Mouse (Mus musculus) limb, embryonic 15.5 days (tissue): ENCODE measurements around the gene Ttn. TPM values are rescaled to one million over a fixed set of nuclear protein-coding genes. Genes with fewer than 3 reads are reported as not detected.

Experiments used
- ATAC-seq: fragments of 200-750 bp; cut with Nextera tagmentation; 2 replicates; pipeline ENCODE4 v1.8.0; 2017; ENCODE audit warnings: low read depth, moderate TSS enrichment; ENCODE audit not compliant: insufficient number of reproducible peaks, low FRiP score, low TSS enrichment
- H3K27ac ChIP-seq: fragments of 300-500 bp; sonication (generic); 2 replicates; pipeline ENCODE4 v1.5.1; 2015; ENCODE audit warnings: moderate library complexity, mild to moderate bottlenecking, inconsistent platforms
- H3K27me3 ChIP-seq: fragments of 300-500 bp; sonication (generic); 2 replicates; pipeline ENCODE4 v1.6.1; 2015; ENCODE audit warnings: inconsistent platforms
- H3K36me3 ChIP-seq: fragments of 300-500 bp; sonication (generic); 2 replicates; pipeline ENCODE4 v1.6.1; 2015; ENCODE audit warnings: inconsistent platforms
- H3K4me1 ChIP-seq: fragments of 300-500 bp; sonication (generic); 2 replicates; pipeline ENCODE4 v1.6.1; 2015; ENCODE audit warnings: inconsistent platforms
- H3K4me2 ChIP-seq: fragments of 300-500 bp; sonication (generic); 2 replicates; pipeline ENCODE4 v1.6.1; 2015; ENCODE audit warnings: mild to moderate bottlenecking, inconsistent platforms
- H3K4me3 ChIP-seq: fragments of 300-500 bp; sonication (generic); 2 replicates; pipeline ENCODE4 v1.5.1; 2015; ENCODE audit warnings: mild to moderate bottlenecking, inconsistent platforms
- H3K9ac ChIP-seq: fragments of 300-500 bp; sonication (generic); 2 replicates; pipeline ENCODE4 v1.6.1; 2015; ENCODE audit warnings: inconsistent platforms
- H3K9me3 ChIP-seq: fragments of 300-500 bp; sonication (generic); 2 replicates; pipeline ENCODE4 v1.6.1; 2016; ENCODE audit warnings: inconsistent platforms
- WGBS: fragments of 180-500 bp; shearing (Covaris S2); methylation state at CpG from one replicate; pipeline ENCODE4 v1.1.7; 2015; 5-methylcytosine and 5-hydroxymethylcytosine counted together
- polyA plus RNA-seq: library from polyadenylated mRNA; unstranded; fragments of >200 nt; fragmentation: Nextera tagmentation; extraction: Ambion mirVana; gene quantifications from 2 replicates; pipeline ENCODE4 v1.2.1, GENCODE M21; 2015

Ttn gene
- polyA plus RNA-seq, 1 experiment from 2014 or later = 102 TPM

GRCm38 (mm10) chr2:76690436-76691204 lies 291.7 kb downstream of the Ttn start:
- peaks cover 86% of the 10 kb centered on the region for H3K36me3 ChIP-seq
- no peak overlapping the region for H3K9ac ChIP-seq
- no peak overlapping the region for H3K27ac ChIP-seq
- no peaks in the 10 kb centered on the region for H3K9me3 ChIP-seq
- no peaks in the 10 kb centered on the region for H3K27me3 ChIP-seq
- ATAC-seq = no peak
- no peak overlapping the region for H3K4me2 ChIP-seq
- H3K4me3 ChIP-seq = no peak overlapping the region
- WGBS = 83% methylated on average over 12 of the region's 12 CpGs
- H3K4me1 ChIP-seq = no peaks in the 10 kb centered on the region

- Histone ChIP-seq H3K4me1 (no peaks in the 10 kb centered on the region), H3K27ac (no peak overlapping the region), H3K4me2 (no peak overlapping the region), H3K9me3 (no peaks in the 10 kb centered on the region), H3K27me3 (no peaks in the 10 kb centered on the region), H3K4me3 (no peak overlapping the region), H3K9ac (no peak overlapping the region), H3K36me3 (peaks cover 83% of the 10 kb centered on the region)
- ATAC-seq = no peak
- 60% methylated on average over 7 of the region's 7 CpGs for WGBS
Measured at GRCm38 (mm10) chr2:76688162-76688561, 294.2 kb downstream of the Ttn start.

GRCm38 (mm10) chr2:76687608-76688007 lies 294.7 kb downstream of the Ttn start:
- Histone ChIP-seq H3K9ac (no peak overlapping the region), H3K4me1 (no peaks in the 10 kb centered on the region), H3K9me3 (no peaks in the 10 kb centered on the region), H3K36me3 (peaks cover 83% of the 10 kb centered on the region), H3K4me2 (no peak overlapping the region), H3K4me3 (no peak overlapping the region), H3K27ac (no peak overlapping the region), H3K27me3 (no peaks in the 10 kb centered on the region)
- WGBS = 85% methylated on average over 3 of the region's 3 CpGs
- no peak for ATAC-seq

- Histone ChIP-seq H3K36me3 (peaks cover 83% of the 10 kb centered on the region), H3K4me3 (no peak overlapping the region), H3K27ac (no peak overlapping the region), H3K4me2 (no peak overlapping the region), H3K9me3 (no peaks in the 10 kb centered on the region), H3K27me3 (no peaks in the 10 kb centered on the region), H3K4me1 (no peaks in the 10 kb centered on the region), H3K9ac (no peak overlapping the region)
- 84% methylated on average over 3 of the region's 3 CpGs for WGBS
- no peak for ATAC-seq
Measured at GRCm38 (mm10) chr2:76686986-76687385, 295.4 kb downstream of the Ttn start.

GRCm38 (mm10) chr2:76682301-76682700 lies 300.0 kb downstream of the Ttn start:
- no peak overlapping the region for H3K27ac ChIP-seq
- no peaks in the 10 kb centered on the region for H3K9me3 ChIP-seq
- H3K27me3 ChIP-seq = no peaks in the 10 kb centered on the region
- H3K36me3 ChIP-seq = peaks cover 66% of the 10 kb centered on the region
- H3K4me2 ChIP-seq = no peak overlapping the region
- no peak overlapping the region for H3K4me3 ChIP-seq
- 91% methylated on average over 8 of the region's 8 CpGs for WGBS
- no peak overlapping the region for H3K9ac ChIP-seq
- H3K4me1 ChIP-seq = no peaks in the 10 kb centered on the region
- no peak for ATAC-seq

GRCm38 (mm10) chr2:76676401-76677226 lies 305.7 kb downstream of the Ttn start:
- ATAC-seq = no peak
- H3K4me3 ChIP-seq = peak overlapping the region; percentile 77
- no peaks in the 10 kb centered on the region for H3K9me3 ChIP-seq
- H3K4me1 ChIP-seq = peaks cover 21% of the 10 kb centered on the region
- WGBS = 35% methylated on average over 13 of the region's 13 CpGs
- peak overlapping the region; percentile 49 for H3K4me2 ChIP-seq
- no peak overlapping the region for H3K27ac ChIP-seq
- H3K36me3 ChIP-seq = peaks cover 13% of the 10 kb centered on the region
- H3K9ac ChIP-seq = 0 out of 2 replicates have a peak overlapping the region, but pooled peaks have one; percentile 17
- no peaks in the 10 kb centered on the region for H3K27me3 ChIP-seq

- peaks cover 22% of the 10 kb centered on the region for H3K4me1 ChIP-seq
- no peaks in the 10 kb centered on the region for H3K27me3 ChIP-seq
- H3K4me2 ChIP-seq = peak overlapping the region; percentile 49
- no peak overlapping the region for H3K27ac ChIP-seq
- H3K9ac ChIP-seq = 0 out of 2 replicates have a peak overlapping the region, but pooled peaks have one; percentile 17
- no peak for ATAC-seq
- H3K36me3 ChIP-seq = peaks cover 10% of the 10 kb centered on the region
- peak overlapping the region; percentile 77 for H3K4me3 ChIP-seq
- H3K9me3 ChIP-seq = no peaks in the 10 kb centered on the region
- 13% methylated on average over 4 of the region's 4 CpGs for WGBS
Measured at GRCm38 (mm10) chr2:76675949-76676348, 306.4 kb downstream of the Ttn start.

- WGBS = under 1% methylated on average over 44 of the region's 44 CpGs
- Histone ChIP-seq H3K27me3 (no peaks in the 10 kb centered on the region), H3K4me1 (peaks cover 22% of the 10 kb centered on the region), H3K27ac (peak overlapping the region; percentile 89), H3K9ac (peak overlapping the region; percentile 77), H3K36me3 (peaks cover 6% of the 10 kb centered on the region), H3K9me3 (no peaks in the 10 kb centered on the region), H3K4me2 (peak overlapping the region; percentile 49), H3K4me3 (peak overlapping the region; percentile 77)
- ATAC-seq = no peak
Measured at GRCm38 (mm10) chr2:76675451-76675850, 306.9 kb downstream of the Ttn start.

GRCm38 (mm10) chr2:76674725-76675427 lies 307.5 kb downstream of the Ttn start, which contains the start of gene Plekha3:
TSS of gene Plekha3 (plus strand) at chr2:76675281.
- Histone ChIP-seq H3K27ac (peak within 1 kb of the TSS; percentile 89), H3K4me2 (peak within 1 kb of the TSS; percentile 49), H3K27me3 (no peaks in the 10 kb centered on the region), H3K9ac (peak within 1 kb of the TSS; percentile 77), H3K9me3 (no peaks in the 10 kb centered on the region), H3K36me3 (peaks cover 3% of the 10 kb centered on the region; the same call in 1 of the 2 replicates), H3K4me3 (peak within 1 kb of the TSS; percentile 77), H3K4me1 (peaks cover 22% of the 10 kb centered on the region)
- peak; percentile 73 for ATAC-seq
- 5% methylated on average over 44 of the region's 52 CpGs for WGBS

- H3K27ac ChIP-seq = peak overlapping the region; percentile 85
- peak overlapping the region; percentile 42 for H3K4me3 ChIP-seq
- WGBS = 46% methylated on average over 7 of the region's 7 CpGs
- H3K4me2 ChIP-seq = peak overlapping the region; percentile 51
- H3K27me3 ChIP-seq = no peaks in the 10 kb centered on the region
- H3K9me3 ChIP-seq = no peaks in the 10 kb centered on the region
- no peak overlapping the region for H3K9ac ChIP-seq
- peaks cover 7% of the 10 kb centered on the region; the same call in 1 of the 2 replicates for H3K36me3 ChIP-seq
- ATAC-seq = no peak
- peaks cover 22% of the 10 kb centered on the region for H3K4me1 ChIP-seq
Measured at GRCm38 (mm10) chr2:76673472-76674081, 308.8 kb downstream of the Ttn start.

- Histone ChIP-seq H3K27me3 (no peaks in the 10 kb centered on the region), H3K4me2 (peak within 1 kb of the TSS; percentile 51), H3K4me1 (peaks cover 22% of the 10 kb centered on the region), H3K9ac (peak within 1 kb of the TSS; percentile 47), H3K27ac (peak within 1 kb of the TSS; percentile 85), H3K4me3 (peak within 1 kb of the TSS; percentile 42), H3K36me3 (peaks cover 7% of the 10 kb centered on the region; the same call in 1 of the 2 replicates), H3K9me3 (no peaks in the 10 kb centered on the region)
- peak; percentile 89 for ATAC-seq
- 0% methylated on average over 17 of the region's 17 CpGs for WGBS
Measured at GRCm38 (mm10) chr2:76672966-76673392, 309.4 kb downstream of the Ttn start, which contains the start of gene Fkbp7. TSS of gene Fkbp7 (minus strand) at chr2:76673116.
